Mouse (Mus musculus): ENCODE data around the gene Fam178b. TPM values are rescaled to one million over a fixed set of nuclear protein-coding genes. Genes with fewer than 3 reads are reported as not detected.

The Fam178b gene
- polyA plus RNA-seq, 1 experiment: 9.8 TPM

DNA sequence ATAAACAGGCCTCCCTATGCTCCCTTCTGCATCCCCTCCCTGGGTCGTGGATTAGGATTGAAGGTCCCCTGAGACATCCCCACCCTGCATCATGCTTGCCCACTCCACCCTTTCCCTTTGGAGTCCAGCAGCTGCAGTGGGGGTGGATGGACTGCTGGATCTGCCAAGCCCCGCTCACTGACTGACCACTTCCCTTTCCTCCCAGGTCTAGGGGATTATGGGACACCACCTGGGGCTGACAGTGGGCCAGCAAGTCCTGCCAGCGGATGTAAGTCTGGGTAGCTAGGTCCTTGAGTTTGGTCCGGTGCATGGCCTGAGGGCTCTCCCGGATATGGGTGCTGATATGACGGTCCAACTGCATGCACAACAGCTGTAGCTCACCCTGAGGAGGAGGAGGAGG lies 118.9 kb downstream of the Fam178b start:
- H3K9me3 ChIP-seq (replicated peaks; ENCODE audit: control insufficient read depth, insufficient read depth, low read length, poor library complexity, severe bottlenecking): no peaks in the 10 kb centered on the region
- TF ChIP-seq POLR2A (IDR thresholded peaks at IDR 0.05; ENCODE audit: insufficient read depth, low read length) (no peak), CTCF (IDR thresholded peaks at IDR 0.05; ENCODE audit: low read depth, low read length) (no peak), EP300 (IDR thresholded peaks at IDR 0.05; ENCODE audit: insufficient read depth, low read depth, low read length) (no peak)
- no peak overlapping the region for H3K4me3 ChIP-seq (ENCODE audit: low read depth, low read length)
- no peak overlapping the region for H3K27ac ChIP-seq (ENCODE audit: insufficient read depth, low read length)
- H3K9ac ChIP-seq (ENCODE audit: low read depth, poor library complexity, severe bottlenecking): no peak overlapping the region
- no peaks in the 10 kb centered on the region for H3K4me1 ChIP-seq (ENCODE audit: control insufficient read depth, insufficient read depth, low read length)
- H3K36me3 ChIP-seq (ENCODE audit: control insufficient read depth, insufficient read depth, low read length, poor library complexity, severe bottlenecking): no peaks in the 10 kb centered on the region
- H3K27me3 ChIP-seq (ENCODE audit: control insufficient read depth, insufficient read depth, low read length, poor library complexity, severe bottlenecking): no peaks in the 10 kb centered on the region

DNA sequence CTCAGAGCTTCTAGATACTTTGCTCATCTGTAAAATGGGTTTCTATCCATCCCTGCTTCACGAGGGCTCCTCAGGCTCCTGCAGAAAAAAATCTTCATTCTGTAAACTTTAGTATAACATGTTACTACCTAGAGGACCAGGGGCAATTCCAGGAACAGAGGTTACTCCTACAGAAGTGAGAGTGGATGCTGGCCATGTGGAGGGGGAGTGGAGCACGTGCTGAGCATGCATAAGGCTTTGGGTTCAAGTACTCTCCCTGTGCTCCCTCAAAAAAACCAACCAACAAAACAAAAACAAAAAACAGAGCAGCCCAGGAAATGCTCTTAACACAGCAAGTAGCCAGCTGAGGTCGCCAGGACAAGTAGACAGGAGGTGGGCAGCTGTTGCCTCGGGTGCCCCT lies 119.4 kb downstream of the Fam178b start:
- H3K36me3 ChIP-seq (ENCODE audit: control insufficient read depth, insufficient read depth, low read length, poor library complexity, severe bottlenecking): no peaks in the 10 kb centered on the region
- H3K9me3 ChIP-seq (replicated peaks; ENCODE audit: control insufficient read depth, insufficient read depth, low read length, poor library complexity, severe bottlenecking): no peaks in the 10 kb centered on the region
- H3K4me1 ChIP-seq (ENCODE audit: control insufficient read depth, insufficient read depth, low read length): no peaks in the 10 kb centered on the region
- TF ChIP-seq EP300 (IDR thresholded peaks at IDR 0.05; ENCODE audit: insufficient read depth, low read depth, low read length): no peak
- no peak overlapping the region for H3K27ac ChIP-seq (ENCODE audit: insufficient read depth, low read length)
- no peak overlapping the region for H3K9ac ChIP-seq (ENCODE audit: low read depth, poor library complexity, severe bottlenecking)
- H3K4me3 ChIP-seq (ENCODE audit: low read depth, low read length): no peak overlapping the region
- H3K27me3 ChIP-seq (ENCODE audit: control insufficient read depth, insufficient read depth, low read length, poor library complexity, severe bottlenecking): no peaks in the 10 kb centered on the region

DNA sequence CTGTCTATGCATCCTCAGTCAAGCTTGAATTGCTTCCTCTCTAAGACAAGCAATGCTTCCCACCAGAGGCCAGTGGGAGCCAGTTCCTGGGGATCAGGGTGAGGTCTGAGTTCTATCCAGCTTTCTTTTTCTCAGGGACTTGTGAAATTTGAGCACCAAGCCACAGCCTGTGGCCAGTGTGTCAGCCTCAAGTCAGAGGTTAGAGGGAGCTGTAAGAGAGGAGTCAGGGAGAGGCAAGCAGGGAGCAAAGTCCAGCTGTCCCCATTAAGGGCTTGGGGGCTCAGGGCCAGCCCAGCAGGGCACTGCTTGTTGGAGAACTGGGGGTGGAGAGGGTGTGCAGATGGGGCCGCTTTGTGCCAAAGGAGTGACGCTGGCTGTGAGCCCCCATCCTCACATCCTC lies 119.8 kb downstream of the Fam178b start:
- H3K36me3 ChIP-seq (ENCODE audit: control insufficient read depth, insufficient read depth, low read length, poor library complexity, severe bottlenecking): no peaks in the 10 kb centered on the region
- H3K4me3 ChIP-seq (ENCODE audit: low read depth, low read length): no peak overlapping the region
- H3K27ac ChIP-seq (ENCODE audit: insufficient read depth, low read length): no peak overlapping the region
- no peaks in the 10 kb centered on the region for H3K9me3 ChIP-seq (replicated peaks; ENCODE audit: control insufficient read depth, insufficient read depth, low read length, poor library complexity, severe bottlenecking)
- H3K27me3 ChIP-seq (ENCODE audit: control insufficient read depth, insufficient read depth, low read length, poor library complexity, severe bottlenecking): no peaks in the 10 kb centered on the region
- no peaks in the 10 kb centered on the region for H3K4me1 ChIP-seq (ENCODE audit: control insufficient read depth, insufficient read depth, low read length)
- TF ChIP-seq EP300 (IDR thresholded peaks at IDR 0.05; ENCODE audit: insufficient read depth, low read depth, low read length) (no peak), POLR2A (IDR thresholded peaks at IDR 0.05; ENCODE audit: insufficient read depth, low read length) (no peak), CTCF (IDR thresholded peaks at IDR 0.05; ENCODE audit: low read depth, low read length) (no peak)
- no peak overlapping the region for H3K9ac ChIP-seq (ENCODE audit: low read depth, poor library complexity, severe bottlenecking)

DNA sequence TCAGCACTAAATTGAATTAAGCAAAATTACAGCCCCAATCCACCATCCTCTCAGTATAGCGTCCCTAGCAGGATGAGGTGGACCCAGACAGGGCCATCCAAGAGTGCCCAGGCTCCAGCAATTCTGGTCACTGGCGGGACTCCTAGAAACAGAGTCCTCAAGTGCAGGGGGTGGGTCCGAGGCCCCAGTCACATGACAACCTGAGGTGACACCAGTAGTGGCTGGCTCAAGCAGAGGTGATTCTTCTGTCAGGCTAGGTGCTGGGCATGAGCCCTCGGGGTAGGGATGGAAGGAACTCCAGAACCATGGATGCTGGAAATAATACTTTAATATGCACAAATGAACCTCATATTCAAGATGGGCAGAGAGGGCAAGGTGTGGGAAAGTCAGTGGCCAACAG lies 120.6 kb downstream of the Fam178b start:
- H3K4me1 ChIP-seq (ENCODE audit: control insufficient read depth, insufficient read depth, low read length): no peaks in the 10 kb centered on the region

DNA sequence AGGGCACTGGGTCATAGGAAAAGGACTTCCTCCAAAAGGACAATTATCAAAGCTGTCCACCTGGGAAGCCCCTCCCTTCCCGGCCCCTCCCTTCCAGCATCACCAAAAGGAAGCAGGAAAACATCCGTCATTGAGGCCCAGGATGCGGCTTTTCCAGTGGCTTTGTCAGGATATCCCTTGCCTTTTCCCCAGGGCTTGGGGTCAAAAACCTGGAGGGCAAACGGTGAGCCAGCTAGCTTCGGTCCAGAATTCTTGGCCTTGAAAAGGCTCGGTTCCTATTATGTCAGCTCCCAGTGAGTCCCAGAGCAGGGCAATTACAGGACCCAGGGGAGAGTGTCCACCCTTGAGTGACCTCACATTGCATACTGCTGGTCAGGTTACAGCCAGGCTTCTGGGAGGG lies 122.1 kb downstream of the Fam178b start:
- no peak overlapping the region for H3K27ac ChIP-seq (ENCODE audit: insufficient read depth, low read length)
- H3K4me1 ChIP-seq (ENCODE audit: control insufficient read depth, insufficient read depth, low read length): no peaks in the 10 kb centered on the region
- no peaks in the 10 kb centered on the region for H3K36me3 ChIP-seq (ENCODE audit: control insufficient read depth, insufficient read depth, low read length, poor library complexity, severe bottlenecking)
- H3K9ac ChIP-seq (ENCODE audit: low read depth, poor library complexity, severe bottlenecking): no peak overlapping the region
- H3K4me3 ChIP-seq (ENCODE audit: low read depth, low read length): no peak overlapping the region
- no peak for TF ChIP-seq EP300 (IDR thresholded peaks at IDR 0.05; ENCODE audit: insufficient read depth, low read depth, low read length)
- TF ChIP-seq CTCF (IDR thresholded peaks at IDR 0.05; ENCODE audit: low read depth, low read length): no peak
- TF ChIP-seq POLR2A (IDR thresholded peaks at IDR 0.05; ENCODE audit: insufficient read depth, low read length): no peak
- no peaks in the 10 kb centered on the region for H3K27me3 ChIP-seq (ENCODE audit: control insufficient read depth, insufficient read depth, low read length, poor library complexity, severe bottlenecking)
- no peaks in the 10 kb centered on the region for H3K9me3 ChIP-seq (replicated peaks; ENCODE audit: control insufficient read depth, insufficient read depth, low read length, poor library complexity, severe bottlenecking)

More for the DNA sequence above, 120.6 kb downstream of the Fam178b start:
- no peak overlapping the region for H3K27ac ChIP-seq (ENCODE audit: insufficient read depth, low read length)
- H3K36me3 ChIP-seq (ENCODE audit: control insufficient read depth, insufficient read depth, low read length, poor library complexity, severe bottlenecking): no peaks in the 10 kb centered on the region
- no peaks in the 10 kb centered on the region for H3K27me3 ChIP-seq (ENCODE audit: control insufficient read depth, insufficient read depth, low read length, poor library complexity, severe bottlenecking)
- H3K4me3 ChIP-seq (ENCODE audit: low read depth, low read length): no peak overlapping the region
- TF ChIP-seq CTCF (IDR thresholded peaks at IDR 0.05; ENCODE audit: low read depth, low read length) (no peak), EP300 (IDR thresholded peaks at IDR 0.05; ENCODE audit: insufficient read depth, low read depth, low read length) (no peak)
- H3K9me3 ChIP-seq (replicated peaks; ENCODE audit: control insufficient read depth, insufficient read depth, low read length, poor library complexity, severe bottlenecking): no peaks in the 10 kb centered on the region
- no peak overlapping the region for H3K9ac ChIP-seq (ENCODE audit: low read depth, poor library complexity, severe bottlenecking)

DNA sequence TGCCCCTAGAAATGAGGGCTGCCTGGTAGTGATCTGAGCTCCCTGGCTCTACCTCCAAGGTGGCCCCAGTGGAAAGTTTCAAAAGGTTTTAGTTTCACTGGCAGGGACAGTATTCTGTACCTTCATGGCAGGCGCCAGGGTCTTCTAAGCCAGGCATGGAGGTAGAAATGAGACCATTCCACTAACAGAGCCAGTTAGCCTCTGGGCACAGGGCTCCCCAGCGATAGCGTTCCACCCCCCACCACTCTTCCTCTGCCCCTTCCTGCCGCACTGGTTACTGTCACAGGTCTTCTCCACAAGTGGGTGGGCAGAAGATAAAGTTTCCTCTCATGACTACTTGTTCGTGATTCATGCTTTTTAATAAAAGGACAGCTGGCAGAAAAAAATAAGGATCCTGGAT lies 123.1 kb downstream of the Fam178b start:
- H3K27me3 ChIP-seq (ENCODE audit: control insufficient read depth, insufficient read depth, low read length, poor library complexity, severe bottlenecking): no peaks in the 10 kb centered on the region
- no peaks in the 10 kb centered on the region for H3K36me3 ChIP-seq (ENCODE audit: control insufficient read depth, insufficient read depth, low read length, poor library complexity, severe bottlenecking)
- no peak overlapping the region for H3K27ac ChIP-seq (ENCODE audit: insufficient read depth, low read length)
- H3K4me1 ChIP-seq (ENCODE audit: control insufficient read depth, insufficient read depth, low read length): peaks cover 2% of the 10 kb centered on the region
- no peak overlapping the region for H3K4me3 ChIP-seq (ENCODE audit: low read depth, low read length)
- no peaks in the 10 kb centered on the region for H3K9me3 ChIP-seq (replicated peaks; ENCODE audit: control insufficient read depth, insufficient read depth, low read length, poor library complexity, severe bottlenecking)
- TF ChIP-seq POLR2A (IDR thresholded peaks at IDR 0.05; ENCODE audit: insufficient read depth, low read length) (no peak), EP300 (IDR thresholded peaks at IDR 0.05; ENCODE audit: insufficient read depth, low read depth, low read length) (no peak), CTCF (IDR thresholded peaks at IDR 0.05; ENCODE audit: low read depth, low read length) (no peak)
- H3K9ac ChIP-seq (ENCODE audit: low read depth, poor library complexity, severe bottlenecking): no peak overlapping the region
